Mouse (Mus musculus) heart, adult 8-10 months (tissue): ENCODE measurements around the gene Gm36864. TPM values are rescaled to one million over a fixed set of nuclear protein-coding genes. Genes with fewer than 3 reads are reported as not detected.
"Not testable (repeated sequence)": the region's sequence is repeated elsewhere in the genome, so short reads cannot be mapped to it uniquely, and the experiment has no call there.

Experiments
- DNase-seq: peaks from one replicate; pipeline ENCODE4 v3.0.0; 2022; ENCODE audit warnings: low spot score
- total RNA-seq, 4 experiments: library from RNA; stranded (reverse); gene quantifications; 2 replicates each; pipeline ENCODE4 v1.2.4; 2022

Gene Gm36864
- not detected for total RNA-seq

GRCm38 (mm10) chr7:44235909-44236308 lies at the start of gene Gm36864:
Gm36864 (plus strand) TSS chr7:44236177.
- DNase-seq: no peak

- not testable (repeated sequence) for DNase-seq
These were observed 49.5 kb upstream of the Gm36864 start for GRCm38 (mm10) chr7:44186516-44186915.

- DNase-seq: not testable (repeated sequence)
These were observed 48.0 kb upstream of the Gm36864 start, which contains the start of gene Klk1b24 for GRCm38 (mm10) chr7:44187936-44188335. Klk1b24 (plus strand) TSS chr7:44188236.

GRCm38 (mm10) chr7:44193466-44193865 lies 42.5 kb upstream of the Gm36864 start:
- DNase-seq: not testable (repeated sequence)

- DNase-seq: no peak
These were observed 38.1 kb upstream of the Gm36864 start, which contains the start of gene Klk1b3 for GRCm38 (mm10) chr7:44197891-44198290. Klk1b3 (plus strand) TSS chr7:44198191.

GRCm38 (mm10) chr7:44207135-44207534 lies 28.8 kb upstream of the Gm36864 start, which contains the start of gene Klk1b4:
Klk1b4 (plus strand) TSS chr7:44207435.
- not testable (repeated sequence) for DNase-seq

GRCm38 (mm10) chr7:44208307-44208706 lies 27.7 kb upstream of the Gm36864 start:
- DNase-seq: no peak

GRCm38 (mm10) chr7:44215645-44216044 lies 20.3 kb upstream of the Gm36864 start, which contains the start of gene Klk1b5:
Klk1b5 (plus strand) TSS chr7:44215945.
- DNase-seq: no peak

GRCm38 (mm10) chr7:44221601-44222000 lies 14.4 kb upstream of the Gm36864 start:
- DNase-seq: not testable (repeated sequence)

- DNase-seq: not testable (repeated sequence)
These were observed 13.6 kb upstream of the Gm36864 start for GRCm38 (mm10) chr7:44222335-44222734.

GRCm38 (mm10) chr7:44225076-44225475 lies 10.9 kb upstream of the Gm36864 start, which contains the start of gene Klk1:
Klk1 (plus strand) TSS chr7:44225360.
- no peak for DNase-seq

- DNase-seq: no peak
These were observed 3.9 kb downstream of the Gm36864 start for GRCm38 (mm10) chr7:44239913-44240312.

GRCm38 (mm10) chr7:44240712-44241111 lies 4.7 kb downstream of the Gm36864 start:
- DNase-seq: no peak

GRCm38 (mm10) chr7:44241163-44241562 lies 5.2 kb downstream of the Gm36864 start:
- no peak for DNase-seq

GRCm38 (mm10) chr7:44244080-44244479 lies 8.1 kb downstream of the Gm36864 start:
- no peak for DNase-seq

- DNase-seq: peak; percentile 93
These were observed 10.3 kb downstream of the Gm36864 start, which contains the start of the genes 1700028J19Rik and 2410002F23Rik for GRCm38 (mm10) chr7:44246055-44246983. 1700028J19Rik (minus strand) TSS chr7:44246695. 2410002F23Rik (plus strand) TSS chr7:44246722.

GRCm38 (mm10) chr7:44246984-44247470 lies 11.1 kb downstream of the Gm36864 start:
- peak; percentile 20 for DNase-seq

- DNase-seq: no peak
These were observed 12.0 kb downstream of the Gm36864 start for GRCm38 (mm10) chr7:44247971-44248370.

- no peak for DNase-seq
These were observed 13.3 kb downstream of the Gm36864 start for GRCm38 (mm10) chr7:44249248-44249647.

GRCm38 (mm10) chr7:44250732-44251275 lies 14.8 kb downstream of the Gm36864 start:
- DNase-seq: not testable (repeated sequence)

GRCm38 (mm10) chr7:44253023-44253616 lies 17.1 kb downstream of the Gm36864 start:
- DNase-seq: no peak

- DNase-seq: no peak
These were observed 19.0 kb downstream of the Gm36864 start for GRCm38 (mm10) chr7:44254930-44255329.
